Mouse (Mus musculus) embryonic facial prominence, embryonic 12.5 days (tissue): Measurements from ENCODE around the gene D1Ertd622e. TPM values are rescaled to one million over a fixed set of nuclear protein-coding genes. Genes with fewer than 3 reads are reported as not detected.
"Not testable (repeated sequence)": the region's sequence is repeated elsewhere in the genome, so short reads cannot be mapped to it uniquely, and the experiment has no call there.

ENCODE experiments used
- ATAC-seq: fragments of 200-750 bp; cut with Nextera tagmentation; 2 replicates; pipeline ENCODE4 v1.8.0; 2017; ENCODE audit not compliant: insufficient number of reproducible peaks, insufficient read depth, low FRiP score, low TSS enrichment
- H3K27ac ChIP-seq: fragments of 300-500 bp; sonication (generic); 2 replicates; pipeline ENCODE4 v1.5.1; 2016; ENCODE audit warnings: mild to moderate bottlenecking
- H3K27me3 ChIP-seq: fragments of 300-500 bp; sonication (generic); 2 replicates; pipeline ENCODE4 v1.6.1; 2016; ENCODE audit warnings: mild to moderate bottlenecking, moderate library complexity
- H3K36me3 ChIP-seq: fragments of 300-500 bp; sonication (generic); 2 replicates; pipeline ENCODE4 v1.6.1; 2016; ENCODE audit warnings: mild to moderate bottlenecking
- H3K4me1 ChIP-seq: fragments of 300-500 bp; sonication (generic); 2 replicates; pipeline ENCODE4 v1.6.1; 2016
- H3K4me2 ChIP-seq: fragments of 300-500 bp; sonication (generic); replicated peaks from 2 replicates; pipeline ENCODE4 v1.6.1; 2016; ENCODE audit warnings: mild to moderate bottlenecking, moderate library complexity
- H3K4me3 ChIP-seq: fragments of 300-500 bp; sonication (generic); 2 replicates; pipeline ENCODE4 v1.5.1; 2016; ENCODE audit warnings: mild to moderate bottlenecking
- H3K9ac ChIP-seq: fragments of 300-500 bp; sonication (generic); 2 replicates; pipeline ENCODE4 v1.6.1; 2016; ENCODE audit warnings: mild to moderate bottlenecking, moderate library complexity
- H3K9me3 ChIP-seq: fragments of 300-500 bp; sonication (generic); 2 replicates; pipeline ENCODE4 v1.6.1; 2016; ENCODE audit warnings: mild to moderate bottlenecking, moderate library complexity
- WGBS: fragments of 180-500 bp; shearing (Covaris S2); methylation state at CpG from one replicate; pipeline ENCODE4 v1.1.7; 2016; 5-methylcytosine and 5-hydroxymethylcytosine counted together
- polyA plus RNA-seq: library from polyadenylated mRNA; unstranded; fragments of >200 nt; fragmentation: Nextera tagmentation; extraction: Ambion mirVana; gene quantifications from 2 replicates; pipeline ENCODE4 v1.2.1, GENCODE M21; 2016

D1Ertd622e gene
- polyA plus RNA-seq, 1 experiment from 2014 or later, result 17.3 TPM

GRCm38 (mm10) chr1:97611747-97612146 is 50.1 kb downstream of the D1Ertd622e start:
- Histone ChIP-seq H3K9ac (no peak overlapping the region), H3K27ac (no peak overlapping the region), H3K36me3 (no peaks in the 10 kb centered on the region), H3K27me3 (0 out of 2 replicates have a peak, but pooled peaks cover 3% of the 10 kb centered on the region), H3K4me3 (no peak overlapping the region), H3K4me1 (no peaks in the 10 kb centered on the region), H3K9me3 (no peaks in the 10 kb centered on the region), H3K4me2 (no peak overlapping the region)
- ATAC-seq, result no peak
- 6% methylated on average over 2 of the region's 2 CpGs for WGBS

GRCm38 (mm10) chr1:97603361-97603760 is 58.5 kb downstream of the D1Ertd622e start:
- H3K4me1 ChIP-seq, result no peaks in the 10 kb centered on the region
- no peak overlapping the region for H3K4me3 ChIP-seq
- no peak overlapping the region for H3K4me2 ChIP-seq
- no peaks in the 10 kb centered on the region for H3K27me3 ChIP-seq
- no peaks in the 10 kb centered on the region for H3K9me3 ChIP-seq
- H3K9ac ChIP-seq, result no peak overlapping the region
- ATAC-seq, result no peak
- WGBS, result 83% methylated on average over 1 of the region's 1 CpGs
- H3K27ac ChIP-seq, result no peak overlapping the region
- no peaks in the 10 kb centered on the region for H3K36me3 ChIP-seq

- Histone ChIP-seq H3K4me1 (no peaks in the 10 kb centered on the region), H3K36me3 (no peaks in the 10 kb centered on the region), H3K4me3 (no peak overlapping the region), H3K9me3 (no peaks in the 10 kb centered on the region), H3K9ac (no peak overlapping the region), H3K27me3 (no peaks in the 10 kb centered on the region), H3K4me2 (no peak overlapping the region), H3K27ac (no peak overlapping the region)
- no peak for ATAC-seq
- WGBS, result 78% methylated on average over 2 of the region's 2 CpGs
Observed at GRCm38 (mm10) chr1:97600371-97600770, 61.5 kb downstream of the D1Ertd622e start.

- Histone ChIP-seq H3K27me3 (no peaks in the 10 kb centered on the region), H3K9ac (no peak overlapping the region), H3K36me3 (no peaks in the 10 kb centered on the region), H3K9me3 (no peaks in the 10 kb centered on the region), H3K4me1 (no peaks in the 10 kb centered on the region), H3K4me2 (no peak overlapping the region), H3K27ac (no peak overlapping the region), H3K4me3 (no peak overlapping the region)
- WGBS, result 80% methylated on average over 3 of the region's 3 CpGs
- ATAC-seq, result no peak
Observed at GRCm38 (mm10) chr1:97599101-97599500, 62.8 kb downstream of the D1Ertd622e start.

GRCm38 (mm10) chr1:97588561-97588960 is 73.3 kb downstream of the D1Ertd622e start:
- no peak overlapping the region for H3K27ac ChIP-seq
- no peak overlapping the region for H3K4me3 ChIP-seq
- H3K4me2 ChIP-seq, result no peak overlapping the region
- 26% methylated on average over 3 of the region's 3 CpGs for WGBS
- 0 out of 2 replicates have a peak, but pooled peaks cover 3% of the 10 kb centered on the region for H3K4me1 ChIP-seq
- no peak for ATAC-seq
- no peaks in the 10 kb centered on the region for H3K27me3 ChIP-seq
- no peak overlapping the region for H3K9ac ChIP-seq
- H3K36me3 ChIP-seq, result no peaks in the 10 kb centered on the region
- no peaks in the 10 kb centered on the region for H3K9me3 ChIP-seq

GRCm38 (mm10) chr1:97585106-97585505 is 76.8 kb downstream of the D1Ertd622e start:
- H3K4me3 ChIP-seq, result no peak overlapping the region
- no peaks in the 10 kb centered on the region for H3K9me3 ChIP-seq
- H3K4me1 ChIP-seq, result 0 out of 2 replicates have a peak, but pooled peaks cover 3% of the 10 kb centered on the region
- H3K9ac ChIP-seq, result no peak overlapping the region
- no peak overlapping the region for H3K4me2 ChIP-seq
- no peaks in the 10 kb centered on the region for H3K27me3 ChIP-seq
- H3K27ac ChIP-seq, result no peak overlapping the region
- ATAC-seq, result no peak
- no peaks in the 10 kb centered on the region for H3K36me3 ChIP-seq

GRCm38 (mm10) chr1:97584171-97584570 is 77.7 kb downstream of the D1Ertd622e start:
- Histone ChIP-seq H3K27me3 (no peaks in the 10 kb centered on the region), H3K9me3 (no peaks in the 10 kb centered on the region), H3K27ac (no peak overlapping the region), H3K4me2 (no peak overlapping the region), H3K9ac (no peak overlapping the region), H3K4me3 (no peak overlapping the region), H3K36me3 (no peaks in the 10 kb centered on the region), H3K4me1 (0 out of 2 replicates have a peak, but pooled peaks cover 3% of the 10 kb centered on the region)
- 85% methylated on average over 3 of the region's 3 CpGs for WGBS
- ATAC-seq, result no peak

GRCm38 (mm10) chr1:97583085-97583484 is 78.8 kb downstream of the D1Ertd622e start:
- ATAC-seq, result no peak
- WGBS, result 77% methylated on average over 4 of the region's 4 CpGs
- no peak overlapping the region for H3K4me2 ChIP-seq
- H3K36me3 ChIP-seq, result no peaks in the 10 kb centered on the region
- no peaks in the 10 kb centered on the region for H3K27me3 ChIP-seq
- no peaks in the 10 kb centered on the region for H3K9me3 ChIP-seq
- no peak overlapping the region for H3K4me3 ChIP-seq
- no peak overlapping the region for H3K9ac ChIP-seq
- H3K27ac ChIP-seq, result no peak overlapping the region
- no peaks in the 10 kb centered on the region for H3K4me1 ChIP-seq

- H3K9ac ChIP-seq, H3K4me3 ChIP-seq, H3K4me1 ChIP-seq, H3K4me2 ChIP-seq, H3K36me3 ChIP-seq, H3K9me3 ChIP-seq, H3K27me3 ChIP-seq, H3K27ac ChIP-seq, ATAC-seq: not testable (repeated sequence)
Observed at GRCm38 (mm10) chr1:97580680-97581079, 81.2 kb downstream of the D1Ertd622e start.

- Histone ChIP-seq H3K36me3 (no peaks in the 10 kb centered on the region), H3K9ac (no peak overlapping the region), H3K27me3 (no peaks in the 10 kb centered on the region), H3K27ac (no peak overlapping the region), H3K4me2 (no peak overlapping the region), H3K4me3 (no peak overlapping the region), H3K9me3 (no peaks in the 10 kb centered on the region), H3K4me1 (no peaks in the 10 kb centered on the region)
- WGBS, result 66% methylated on average over 3 of the region's 3 CpGs
- ATAC-seq, result no peak
Observed at GRCm38 (mm10) chr1:97580270-97580669, 81.6 kb downstream of the D1Ertd622e start.

GRCm38 (mm10) chr1:97578025-97578417 is 83.9 kb downstream of the D1Ertd622e start:
- Histone ChIP-seq H3K4me3 (no peak overlapping the region), H3K4me1 (no peaks in the 10 kb centered on the region), H3K36me3 (no peaks in the 10 kb centered on the region), H3K9me3 (no peaks in the 10 kb centered on the region), H3K9ac (no peak overlapping the region), H3K27me3 (no peaks in the 10 kb centered on the region), H3K4me2 (no peak overlapping the region), H3K27ac (no peak overlapping the region)
- no peak for ATAC-seq
- 89% methylated on average over 3 of the region's 3 CpGs for WGBS

- WGBS, result 79% methylated on average over 2 of the region's 2 CpGs
- no peak overlapping the region for H3K9ac ChIP-seq
- no peak for ATAC-seq
Observed at GRCm38 (mm10) chr1:97577062-97578024, 84.5 kb downstream of the D1Ertd622e start.

More at GRCm38 (mm10) chr1:97577062-97578024, 84.5 kb downstream of the D1Ertd622e start:
- no peak overlapping the region for H3K4me3 ChIP-seq
- H3K27ac ChIP-seq, result no peak overlapping the region
- H3K4me1 ChIP-seq, result no peaks in the 10 kb centered on the region
- no peaks in the 10 kb centered on the region for H3K9me3 ChIP-seq
- no peaks in the 10 kb centered on the region for H3K27me3 ChIP-seq
- H3K36me3 ChIP-seq, result no peaks in the 10 kb centered on the region
- H3K4me2 ChIP-seq, result no peak overlapping the region
